In genomic region chr19:55995721-55996120, GRCm38 (mm10) we compare ENCODE assay signal across 28 mouse cellular contexts.
DNase-seq lines count a peak whose midpoint lies in the region; ATAC-seq and TF ChIP-seq lines count a peak whose summit lies in the region.
"Had no signal": no experiment of that assay in that cellular context is flagged by ENCODE, and none has a peak within 500 bp of the region (broad histone marks: within the 10 kb centered on the region; RNA-seq: fewer than 3 reads in every experiment).

No protein-coding gene starts in this region.

- no peaks in the 10 kb centered on the region for H3K27me3 ChIP-seq in lung, postnatal 0 days (replicated peaks; ENCODE audit: insufficient read depth, low read length)
- H3K27me3 ChIP-seq: heart, embryonic 12.5 days; heart, embryonic 15.5 days had no signal

- 28% methylated on average over 2 of the region's 2 CpGs for WGBS in lung, postnatal 0 days

- TF ChIP-seq POLR2A in embryonic fibroblast, embryonic 13.5 days (IDR thresholded peaks at IDR 0.05; ENCODE audit: low read depth, low read length) = no peak

- H3K36me3 ChIP-seq in lung, postnatal 0 days (ENCODE audit: insufficient read depth, low read length) = no peaks in the 10 kb centered on the region
- H3K36me3 ChIP-seq: embryonic facial prominence, embryonic 10.5 days; embryonic facial prominence, embryonic 13.5 days; heart, embryonic 12.5 days; heart, embryonic 15.5 days had no signal

- intact Hi-C loops in heart, postnatal 25 days (cut with DNase I) = no loop called here

- no peak overlapping the region for H3K4me3 ChIP-seq in lung, postnatal 0 days (ENCODE audit: low read depth, low read length)
- no peak overlapping the region for H3K4me3 ChIP-seq in embryonic fibroblast, embryonic 13.5 days (ENCODE audit: insufficient read depth, low read length)
- H3K4me3 ChIP-seq: embryonic facial prominence, embryonic 10.5 days; embryonic facial prominence, embryonic 13.5 days; gastrocnemius, adult 2 months; heart, embryonic 12.5 days; heart, embryonic 15.5 days had no signal

- DNase-seq in lung, postnatal 0 days (ENCODE audit: low spot score) = peak; percentile 19
- DNase-seq in lung, adult 18-20 months = no peak
- DNase-seq in 3134 (ENCODE audit: extremely low read depth, insufficient read length, low spot score) = peak; percentile 17
- DNase-seq in NIH3T3 (ENCODE audit: low read depth) = peak; percentile 74
- no peak for DNase-seq in heart, postnatal 25 days (ENCODE audit: low spot score)
- no peak for DNase-seq in layer of hippocampus, adult 11-12 months (ENCODE audit: low spot score)
- DNase-seq: adrenal gland, adult 8-10 months; adrenal gland, postnatal 25 days; cerebellum, adult 11-12 months; cerebellum, adult 8-10 months; cerebellum, postnatal 10 days; cerebellum, postnatal 36 days; embryo, embryonic 11 days; forebrain, postnatal 0 days; gastrocnemius, adult 2 months; gastrocnemius, postnatal 14 days; heart, adult 11 months; heart, postnatal 10 days; heart, postnatal 4 days had no signal

- ATAC-seq in lung, postnatal 0 days = no peak
- ATAC-seq: forebrain, embryonic 14.5 days; forebrain, postnatal 0 days; hindbrain, postnatal 0 days; inflammation-experienced regulatory T-cells, adult 6 months had no signal

- no peak overlapping the region for H3K4me2 ChIP-seq in lung, postnatal 0 days (replicated peaks; ENCODE audit: low read depth, low read length)
- H3K4me2 ChIP-seq: embryonic facial prominence, embryonic 13.5 days; heart, embryonic 12.5 days; heart, embryonic 15.5 days; hindbrain, embryonic 14.5 days had no signal

- TF ChIP-seq CTCF in lung, postnatal 0 days (IDR thresholded peaks at IDR 0.05) = no peak
- no peak for TF ChIP-seq CTCF in embryonic fibroblast, embryonic 13.5 days (IDR thresholded peaks at IDR 0.05; ENCODE audit: borderline replicate concordance, insufficient read depth, low read length)

- H3K9ac ChIP-seq in lung, postnatal 0 days (replicated peaks; ENCODE audit: low read depth) = no peak overlapping the region
- H3K9ac ChIP-seq: embryonic facial prominence, embryonic 13.5 days; forebrain, postnatal 0 days; heart, embryonic 12.5 days; heart, embryonic 15.5 days; hindbrain, embryonic 14.5 days had no signal

- H3K9me3 ChIP-seq in lung, postnatal 0 days (ENCODE audit: low read length) = no peaks in the 10 kb centered on the region
- H3K9me3 ChIP-seq: embryonic facial prominence, embryonic 10.5 days; embryonic facial prominence, embryonic 13.5 days; heart, embryonic 12.5 days; heart, embryonic 15.5 days had no signal

- H3K27ac ChIP-seq in lung, postnatal 0 days (ENCODE audit: low read length) = no peak overlapping the region
- peak overlapping the region; percentile 69; the same call in 1 of the 2 replicates for H3K27ac ChIP-seq in embryonic fibroblast, embryonic 13.5 days (ENCODE audit: insufficient read depth, low read length)
- H3K27ac ChIP-seq: embryonic facial prominence, embryonic 10.5 days; embryonic facial prominence, embryonic 13.5 days; gastrocnemius, adult 2 months; heart, embryonic 15.5 days; hindbrain, embryonic 14.5 days; hindbrain, postnatal 0 days had no signal

- no peak for TF ChIP-seq EP300 in lung, postnatal 0 days (IDR thresholded peaks at IDR 0.05)

- H3K4me1 ChIP-seq in lung, postnatal 0 days (ENCODE audit: insufficient read depth, low read depth, low read length) = no peaks in the 10 kb centered on the region
- H3K4me1 ChIP-seq in embryonic fibroblast, embryonic 13.5 days (ENCODE audit: control insufficient read depth, insufficient read depth, low read length) = peaks cover 7% of the 10 kb centered on the region
- H3K4me1 ChIP-seq: heart, embryonic 12.5 days; heart, embryonic 15.5 days had no signal

Comparison
In these comparisons a context has a peak if more than half of its experiments do, and no peak if none do; other contexts are left out.
1. DNase-seq: peak in lung, postnatal 0 days (single experiment), 3134 (single experiment) and NIH3T3 (single experiment); none in lung, adult 18-20 months (0 of 2), heart, postnatal 25 days (single experiment) and layer of hippocampus, adult 11-12 months (single experiment).